Mouse (Mus musculus) embryonic fibroblast, embryonic 13.5 days (primary cell): Measurements from ENCODE around the gene Hyal2. TPM values are rescaled to one million over a fixed set of nuclear protein-coding genes. Genes with fewer than 3 reads are reported as not detected.

ENCODE experiments used
- H3K27ac ChIP-seq: 2 replicates; pipeline ENCODE4 v1.5.1; 2012; ENCODE audit warnings: low read length, control low read depth, inconsistent platforms; ENCODE audit not compliant: insufficient read depth
- H3K4me1 ChIP-seq: 2 replicates; pipeline ENCODE4 v1.6.1; 2011; ENCODE audit warnings: low read length; ENCODE audit not compliant: control insufficient read depth, insufficient read depth
- H3K4me3 ChIP-seq: 2 replicates; pipeline ENCODE4 v1.5.1; 2011; ENCODE audit warnings: mild to moderate bottlenecking, control low read depth, low read length; ENCODE audit not compliant: insufficient read depth
- CTCF ChIP-seq: IDR thresholded peaks from 2 replicates; pipeline ENCODE4 v1.5.1; 2011; ENCODE audit warnings: mild to moderate bottlenecking, control low read depth, low read length, moderate library complexity, borderline replicate concordance; ENCODE audit not compliant: insufficient read depth
- POLR2A ChIP-seq: IDR thresholded peaks from 2 replicates; pipeline ENCODE4 v1.6.1; 2011; ENCODE audit warnings: low read depth, mild to moderate bottlenecking, control low read depth, low read length, moderate library complexity
- polyA plus RNA-seq: library from polyadenylated mRNA; stranded (reverse); fragments of >200 nt; gene quantifications from 2 replicates; pipeline ENCODE4 v1.2.4, GENCODE M21; 2011; ENCODE audit warnings: low read depth; ENCODE audit not compliant: missing spikeins, insufficient read length

Gene Hyal2
- polyA plus RNA-seq, 1 experiment: 28.0 TPM

GRCm38 (mm10) chr9:107619546-107619879, 51.8 kb downstream of the Hyal2 start:
- Histone ChIP-seq H3K27ac (peak overlapping the region; percentile 28; the same call in 1 of the 2 replicates), H3K4me3 (no peak overlapping the region), H3K4me1 (peaks cover 24% of the 10 kb centered on the region)
- TF ChIP-seq CTCF (no peak), POLR2A (no peak)

- Histone ChIP-seq H3K4me3 (no peak overlapping the region), H3K4me1 (peaks cover 28% of the 10 kb centered on the region), H3K27ac (no peak overlapping the region)
- TF ChIP-seq CTCF: no peak
- TF ChIP-seq POLR2A: no peak
Measured at GRCm38 (mm10) chr9:107620954-107621353, 53.2 kb downstream of the Hyal2 start.

Other genes with a start within 250 kb of the Hyal2 start
- 10.4 and 14.0 TPM in 2 replicates for gene Hemk1, start 229.6 kb upstream of the Hyal2 start, polyA plus RNA-seq
- gene 6430571L13Rik, start 227.3 kb upstream of the Hyal2 start, polyA plus RNA-seq: not detected in 2 replicates
- gene Cacna2d2, start 168.3 kb upstream of the Hyal2 start, polyA plus RNA-seq: not detected in 2 replicates
- gene Tmem115, start 34.0 kb upstream of the Hyal2 start, polyA plus RNA-seq: 21.4 and 26.1 TPM in 2 replicates
- gene Cyb561d2, start 25.8 kb upstream of the Hyal2 start, polyA plus RNA-seq: 14.4 and 18.3 TPM in 2 replicates
- gene Nprl2, start 25.7 kb upstream of the Hyal2 start, polyA plus RNA-seq: 16.7 and 18.9 TPM in 2 replicates
- 0.79 TPM in 1 of 2 replicates, not detected in the other for gene Zmynd10, start 20.6 kb upstream of the Hyal2 start, polyA plus RNA-seq
- gene Rassf1, start 16.4 kb upstream of the Hyal2 start, polyA plus RNA-seq: 72.6 and 86.5 TPM in 2 replicates
- gene Tusc2, start 4.7 kb upstream of the Hyal2 start, polyA plus RNA-seq: 14.5 and 15.6 TPM in 2 replicates
- 13.9 and 15.6 TPM in 2 replicates for gene Hyal1, start 9.0 kb downstream of the Hyal2 start, polyA plus RNA-seq
- gene Naa80, start 10.9 kb downstream of the Hyal2 start, polyA plus RNA-seq: 11.3 and 15.4 TPM in 2 replicates
- 0.40 and 0.76 TPM in 2 replicates for gene Hyal3, start 12.9 kb downstream of the Hyal2 start, polyA plus RNA-seq
- 31.1 and 31.5 TPM in 2 replicates for gene Ifrd2, start 19.7 kb downstream of the Hyal2 start, polyA plus RNA-seq
- gene Sema3b, start 41.3 kb downstream of the Hyal2 start, polyA plus RNA-seq: 9.5 and 16.6 TPM in 2 replicates
- gene Gnai2, start 67.4 kb downstream of the Hyal2 start, polyA plus RNA-seq: 388 and 402 TPM in 2 replicates
- 1.1 TPM in 1 of 2 replicates, not detected in the other for gene Slc38a3, start 101.6 kb downstream of the Hyal2 start, polyA plus RNA-seq
- gene Gnat1, start 111.8 kb downstream of the Hyal2 start, polyA plus RNA-seq: not detected in 2 replicates
- gene Sema3f, start 142.5 kb downstream of the Hyal2 start, polyA plus RNA-seq: 68.0 and 88.1 TPM in 2 replicates
- gene Rbm5, start 203.1 kb downstream of the Hyal2 start, polyA plus RNA-seq: 199 and 248 TPM in 2 replicates